Mouse (Mus musculus) liver, embryonic 11.5 days (tissue): Measurements from ENCODE around the gene Uqcr11. TPM values are rescaled to one million over a fixed set of nuclear protein-coding genes. Genes with fewer than 3 reads are reported as not detected.

ENCODE experiments used
- ATAC-seq: fragments of 200-750 bp; cut with Nextera tagmentation; replicated peaks from 2 replicates; pipeline ENCODE4 v1.8.0; 2017; ENCODE audit warnings: moderate number of reproducible peaks, mild to moderate bottlenecking, moderate TSS enrichment, moderate library complexity; ENCODE audit not compliant: low FRiP score
- DNase-seq: peaks from one replicate; pipeline ENCODE4 v3.0.0-alpha.2; 2017; ENCODE audit warnings: low spot score
- H3K27ac ChIP-seq: fragments of 300-500 bp; sonication (generic); 2 replicates; pipeline ENCODE4 v1.5.1; 2014; ENCODE audit warnings: mild to moderate bottlenecking, low read depth, low read length, control low read depth
- H3K27me3 ChIP-seq: fragments of 300-500 bp; sonication (generic); replicated peaks from 2 replicates; pipeline ENCODE4 v1.6.1; 2014; ENCODE audit warnings: low read length, mixed read lengths; ENCODE audit not compliant: control insufficient read depth, insufficient read depth
- H3K36me3 ChIP-seq: fragments of 300-500 bp; sonication (generic); 2 replicates; pipeline ENCODE4 v1.6.1; 2014; ENCODE audit warnings: mild to moderate bottlenecking, low read length, moderate library complexity, mixed read lengths; ENCODE audit not compliant: control insufficient read depth, insufficient read depth
- H3K4me1 ChIP-seq: fragments of 300-500 bp; sonication (generic); replicated peaks from 2 replicates; pipeline ENCODE4 v1.6.1; 2014; ENCODE audit warnings: low read length, mixed read lengths; ENCODE audit not compliant: control insufficient read depth, insufficient read depth
- H3K4me2 ChIP-seq: fragments of 300-500 bp; sonication (generic); 2 replicates; pipeline ENCODE4 v1.6.1; 2014; ENCODE audit warnings: mild to moderate bottlenecking, control low read depth, moderate library complexity
- H3K4me3 ChIP-seq: fragments of 300-500 bp; sonication (generic); 2 replicates; pipeline ENCODE4 v1.5.1; 2014; ENCODE audit warnings: low read depth, low read length, control low read depth
- H3K9ac ChIP-seq: fragments of 300-500 bp; sonication (generic); 2 replicates; pipeline ENCODE4 v1.6.1; 2014; ENCODE audit warnings: low read depth, low read length, control low read depth
- H3K9me3 ChIP-seq: fragments of 300-500 bp; sonication (generic); 2 replicates; pipeline ENCODE4 v1.6.1; 2016; ENCODE audit warnings: low read length, inconsistent platforms, mixed read lengths; ENCODE audit not compliant: control insufficient read depth
- WGBS: fragments of 180-500 bp; shearing (Covaris S2); extraction: QIAGEN DNeasy Blood & Tissue Kit; methylation state at CpG from one replicate; pipeline ENCODE4 v1.1.7; 2014; 5-methylcytosine and 5-hydroxymethylcytosine counted together
- microRNA-seq: library from miRNA; unstranded; fragments of <30 nt; microRNA quantifications from one replicate; pipeline ENCODE4, GENCODE M21; 2017; ENCODE audit warnings: borderline number of aligned reads
- polyA plus RNA-seq: library from polyadenylated mRNA; unstranded; fragments of >200 nt; fragmentation: Nextera tagmentation; extraction: Ambion mirVana; gene quantifications from 2 replicates; pipeline ENCODE4 v1.2.1, GENCODE M21; 2014

Uqcr11 gene
- polyA plus RNA-seq, 1 experiment from 2014 or later = 866 TPM

GRCm38 (mm10) chr10:80355431-80355830 is 51.2 kb downstream of the Uqcr11 start:
- no peak for ATAC-seq
- H3K4me2 ChIP-seq = no peak overlapping the region
- 13% methylated on average over 9 of the region's 9 CpGs for WGBS
- peaks cover 21% of the 10 kb centered on the region for H3K4me1 ChIP-seq
- DNase-seq = no peak
- H3K4me3 ChIP-seq = no peak overlapping the region
- H3K9me3 ChIP-seq = no peaks in the 10 kb centered on the region
- H3K27ac ChIP-seq = no peak overlapping the region
- H3K36me3 ChIP-seq = no peaks in the 10 kb centered on the region
- H3K27me3 ChIP-seq = peaks cover 96% of the 10 kb centered on the region
- H3K9ac ChIP-seq = no peak overlapping the region

Small RNAs within 50 kb of the gene (microRNA-seq; reads per million reads assigned to microRNA genes)
- gene Gm22721 = not detected

Other genes starting within 250 kb of the Uqcr11 start
- 22.5 and 25.1 TPM in 2 replicates for gene Cirbp, start 240.8 kb downstream of the Uqcr11 start, polyA plus RNA-seq
- 21.8 and 27.4 TPM in 2 replicates for gene 1600002K03Rik, start 233.9 kb downstream of the Uqcr11 start, polyA plus RNA-seq
- 9.4 and 10.7 TPM in 2 replicates for gene Efna2, start 227.3 kb downstream of the Uqcr11 start, polyA plus RNA-seq
- gene Mum1, start 180.4 kb downstream of the Uqcr11 start, polyA plus RNA-seq = 67.7 and 71.0 TPM in 2 replicates
- 401 and 427 TPM in 2 replicates for gene Ndufs7, start 157.7 kb downstream of the Uqcr11 start, polyA plus RNA-seq
- gene Gamt, start 145.8 kb downstream of the Uqcr11 start, polyA plus RNA-seq = 49.0 and 49.7 TPM in 2 replicates
- gene Dazap1, start 145.3 kb downstream of the Uqcr11 start, polyA plus RNA-seq = 49.2 and 55.0 TPM in 2 replicates
- gene Rps15, start 114.4 kb downstream of the Uqcr11 start, polyA plus RNA-seq = 1,270 and 1,408 TPM in 2 replicates
- gene Apc2, start 110.9 kb downstream of the Uqcr11 start, polyA plus RNA-seq = 0.30 and 0.45 TPM in 2 replicates
- 46.2 and 47.8 TPM in 2 replicates for gene 2310011J03Rik, start 86.3 kb downstream of the Uqcr11 start, polyA plus RNA-seq
- 12.6 and 12.8 TPM in 2 replicates for gene Pcsk4, start 77.3 kb downstream of the Uqcr11 start, polyA plus RNA-seq
- gene Reep6, start 76.9 kb downstream of the Uqcr11 start, polyA plus RNA-seq = 74.3 and 76.1 TPM in 2 replicates
- 1.6 and 2.6 TPM in 2 replicates for gene Adamtsl5, start 58.4 kb downstream of the Uqcr11 start, polyA plus RNA-seq
- 0.25 TPM in 2 replicates for gene Plk5, start 50.4 kb downstream of the Uqcr11 start, polyA plus RNA-seq
- gene Mex3d, start 19.2 kb downstream of the Uqcr11 start, polyA plus RNA-seq = 2.5 and 3.7 TPM in 2 replicates
- 174 and 175 TPM in 2 replicates for gene Mbd3, start 7.3 kb downstream of the Uqcr11 start, polyA plus RNA-seq
- gene Tcf3, start 26.8 kb upstream of the Uqcr11 start, polyA plus RNA-seq = 148 and 149 TPM in 2 replicates
- gene Onecut3, start 88.0 kb upstream of the Uqcr11 start, polyA plus RNA-seq = 0.94 and 1.3 TPM in 2 replicates
- 0.12 and 0.23 TPM in 2 replicates for gene Atp8b3, start 132.3 kb upstream of the Uqcr11 start, polyA plus RNA-seq
- gene Rexo1, start 154.7 kb upstream of the Uqcr11 start, polyA plus RNA-seq = 31.8 and 33.4 TPM in 2 replicates
- gene Klf16, start 170.5 kb upstream of the Uqcr11 start, polyA plus RNA-seq = 10.0 and 11.4 TPM in 2 replicates
- gene Abhd17a, start 183.5 kb upstream of the Uqcr11 start, polyA plus RNA-seq = 89.7 and 96.5 TPM in 2 replicates
- gene Scamp4, start 196.0 kb upstream of the Uqcr11 start, polyA plus RNA-seq = 93.9 and 94.3 TPM in 2 replicates
- 9.7 TPM in 2 replicates for gene Adat3, start 196.1 kb upstream of the Uqcr11 start, polyA plus RNA-seq
- 3.6 TPM in 2 replicates for gene Gm49322, start 199.2 kb upstream of the Uqcr11 start, polyA plus RNA-seq
- gene Csnk1g2, start 216.0 kb upstream of the Uqcr11 start, polyA plus RNA-seq = 92.3 and 96.1 TPM in 2 replicates